Comparison of ENCODE assay signal across 15 mouse cellular contexts in genomic region chr12:82334550-82334949, GRCm38 (mm10).
A peak's percentile ranks its signal among the peaks of the same experiment; 100 is the strongest.
DNase-seq lines count a peak whose midpoint lies in the region; ATAC-seq lines count a peak whose summit lies in the region.
"Had no signal": no experiment of that assay in that cellular context is flagged by ENCODE, and none has a peak within 500 bp of the region (broad histone marks: within the 10 kb centered on the region; RNA-seq: fewer than 3 reads in every experiment).

No protein-coding gene starts in this region.

- H3K27me3 ChIP-seq in heart, embryonic 13.5 days (replicated peaks) = no peaks in the 10 kb centered on the region
- no peaks in the 10 kb centered on the region for H3K27me3 ChIP-seq in heart, embryonic 10.5 days (ENCODE audit: insufficient read depth, poor library complexity, severe bottlenecking)
- no peaks in the 10 kb centered on the region for H3K27me3 ChIP-seq in midbrain, embryonic 10.5 days (ENCODE audit: low read depth, poor library complexity, severe bottlenecking)
- H3K27me3 ChIP-seq in midbrain, embryonic 11.5 days (ENCODE audit: control insufficient read depth, insufficient read depth, low read length) = no peaks in the 10 kb centered on the region
- no peaks in the 10 kb centered on the region for H3K27me3 ChIP-seq in forebrain, embryonic 13.5 days
- H3K27me3 ChIP-seq in midbrain, embryonic 16.5 days (ENCODE audit: control insufficient read depth, insufficient read depth, low read depth, low read length) = no peaks in the 10 kb centered on the region
- no peaks in the 10 kb centered on the region for H3K27me3 ChIP-seq in liver, embryonic 11.5 days (replicated peaks; ENCODE audit: control insufficient read depth, insufficient read depth, low read length)
- H3K27me3 ChIP-seq: embryonic facial prominence, embryonic 15.5 days; limb, embryonic 12.5 days; liver, embryonic 15.5 days; neural tube, embryonic 12.5 days had no signal

- H3K36me3 ChIP-seq in heart, embryonic 13.5 days = no peaks in the 10 kb centered on the region
- H3K36me3 ChIP-seq in heart, embryonic 10.5 days = no peaks in the 10 kb centered on the region
- H3K36me3 ChIP-seq in midbrain, embryonic 10.5 days = peaks cover 4% of the 10 kb centered on the region; the same call in 1 of the 2 replicates
- H3K36me3 ChIP-seq in midbrain, embryonic 11.5 days (ENCODE audit: control insufficient read depth, insufficient read depth, low read length) = no peaks in the 10 kb centered on the region
- H3K36me3 ChIP-seq in forebrain, embryonic 13.5 days (ENCODE audit: poor library complexity, severe bottlenecking) = no peaks in the 10 kb centered on the region
- H3K36me3 ChIP-seq in midbrain, embryonic 16.5 days (ENCODE audit: control insufficient read depth, insufficient read depth, low read length) = no peaks in the 10 kb centered on the region
- no peaks in the 10 kb centered on the region for H3K36me3 ChIP-seq in liver, embryonic 11.5 days (ENCODE audit: control insufficient read depth, insufficient read depth, low read length)
- H3K36me3 ChIP-seq: embryonic facial prominence, embryonic 15.5 days; hindbrain, embryonic 10.5 days; limb, embryonic 12.5 days; liver, embryonic 15.5 days; neural tube, embryonic 12.5 days had no signal

- no peak for DNase-seq in heart, embryonic 10.5 days (ENCODE audit: low spot score)
- DNase-seq in midbrain, embryonic 10.5 days (ENCODE audit: low spot score) = no peak
- DNase-seq in midbrain, embryonic 11.5 days (ENCODE audit: low spot score, missing footprints) = no peak
- no peak for DNase-seq in liver, embryonic 11.5 days (ENCODE audit: low spot score)
- DNase-seq: cerebellum, adult 11-12 months; gastrocnemius, postnatal 36 days; lung, postnatal 14 days had no signal

- peaks cover 51% of the 10 kb centered on the region for H3K4me1 ChIP-seq in heart, embryonic 13.5 days
- peaks cover 59% of the 10 kb centered on the region for H3K4me1 ChIP-seq in heart, embryonic 10.5 days
- peaks cover 39% of the 10 kb centered on the region for H3K4me1 ChIP-seq in midbrain, embryonic 10.5 days
- H3K4me1 ChIP-seq in midbrain, embryonic 11.5 days (ENCODE audit: control insufficient read depth, insufficient read depth, low read length) = peaks cover 20% of the 10 kb centered on the region
- H3K4me1 ChIP-seq in forebrain, embryonic 13.5 days = peaks cover 39% of the 10 kb centered on the region
- peaks cover 20% of the 10 kb centered on the region for H3K4me1 ChIP-seq in midbrain, embryonic 16.5 days (ENCODE audit: control insufficient read depth, insufficient read depth, low read length)
- H3K4me1 ChIP-seq in liver, embryonic 11.5 days (replicated peaks; ENCODE audit: control insufficient read depth, insufficient read depth, low read length) = peaks cover 3% of the 10 kb centered on the region; the same call in 1 of the 2 replicates
- H3K4me1 ChIP-seq: liver, embryonic 15.5 days had no signal

- H3K9ac ChIP-seq in heart, embryonic 13.5 days = no peak overlapping the region
- no peak overlapping the region for H3K9ac ChIP-seq in midbrain, embryonic 11.5 days (ENCODE audit: low read length)
- no peak overlapping the region for H3K9ac ChIP-seq in forebrain, embryonic 13.5 days
- H3K9ac ChIP-seq in midbrain, embryonic 16.5 days (ENCODE audit: low read depth, low read length) = no peak overlapping the region
- no peak overlapping the region for H3K9ac ChIP-seq in liver, embryonic 11.5 days (ENCODE audit: low read depth, low read length)
- H3K9ac ChIP-seq: embryonic facial prominence, embryonic 15.5 days; limb, embryonic 12.5 days; liver, embryonic 15.5 days; neural tube, embryonic 12.5 days had no signal

- no peak for ATAC-seq in heart, embryonic 13.5 days (ENCODE audit: extremely low read depth, insufficient number of reproducible peaks, low FRiP score, low TSS enrichment)
- no peak for ATAC-seq in midbrain, embryonic 11.5 days (ENCODE audit: low FRiP score)
- ATAC-seq in forebrain, embryonic 13.5 days = no peak
- no peak for ATAC-seq in midbrain, embryonic 16.5 days
- no peak for ATAC-seq in liver, embryonic 11.5 days (replicated peaks; ENCODE audit: low FRiP score)

- 60% methylated on average over 4 of the region's 4 CpGs for WGBS in heart, embryonic 13.5 days
- WGBS in heart, embryonic 10.5 days = 55% methylated on average over 4 of the region's 4 CpGs
- WGBS in midbrain, embryonic 10.5 days = 55% methylated on average over 4 of the region's 4 CpGs
- WGBS in midbrain, embryonic 11.5 days = 35% methylated on average over 4 of the region's 4 CpGs
- 26% methylated on average over 4 of the region's 4 CpGs for WGBS in forebrain, embryonic 13.5 days
- WGBS in midbrain, embryonic 16.5 days = 34% methylated on average over 4 of the region's 4 CpGs
- 57% methylated on average over 4 of the region's 4 CpGs for WGBS in liver, embryonic 11.5 days

- no peak overlapping the region for H3K4me3 ChIP-seq in heart, embryonic 13.5 days
- no peak overlapping the region for H3K4me3 ChIP-seq in heart, embryonic 10.5 days
- no peak overlapping the region for H3K4me3 ChIP-seq in midbrain, embryonic 10.5 days
- H3K4me3 ChIP-seq in midbrain, embryonic 11.5 days (ENCODE audit: low read depth, low read length) = no peak overlapping the region
- no peak overlapping the region for H3K4me3 ChIP-seq in forebrain, embryonic 13.5 days
- H3K4me3 ChIP-seq in midbrain, embryonic 16.5 days (ENCODE audit: low read depth, low read length) = no peak overlapping the region
- no peak overlapping the region for H3K4me3 ChIP-seq in liver, embryonic 11.5 days (ENCODE audit: low read depth, low read length)
- H3K4me3 ChIP-seq: embryonic facial prominence, embryonic 15.5 days; hindbrain, embryonic 10.5 days; limb, embryonic 12.5 days; liver, embryonic 15.5 days; neural tube, embryonic 12.5 days had no signal

- no peaks in the 10 kb centered on the region for H3K9me3 ChIP-seq in heart, embryonic 13.5 days
- H3K9me3 ChIP-seq in heart, embryonic 10.5 days = no peaks in the 10 kb centered on the region
- H3K9me3 ChIP-seq in midbrain, embryonic 10.5 days (replicated peaks) = no peaks in the 10 kb centered on the region
- H3K9me3 ChIP-seq in midbrain, embryonic 11.5 days (ENCODE audit: control insufficient read depth, low read length) = no peaks in the 10 kb centered on the region
- H3K9me3 ChIP-seq in forebrain, embryonic 13.5 days (replicated peaks) = no peaks in the 10 kb centered on the region
- H3K9me3 ChIP-seq in midbrain, embryonic 16.5 days (replicated peaks; ENCODE audit: control insufficient read depth, low read length, poor library complexity, severe bottlenecking) = no peaks in the 10 kb centered on the region
- H3K9me3 ChIP-seq in liver, embryonic 11.5 days (ENCODE audit: control insufficient read depth, low read length) = no peaks in the 10 kb centered on the region
- H3K9me3 ChIP-seq: embryonic facial prominence, embryonic 15.5 days; hindbrain, embryonic 10.5 days; limb, embryonic 12.5 days; liver, embryonic 15.5 days; neural tube, embryonic 12.5 days had no signal

- H3K4me2 ChIP-seq in heart, embryonic 13.5 days = no peak overlapping the region
- no peak overlapping the region for H3K4me2 ChIP-seq in midbrain, embryonic 11.5 days
- H3K4me2 ChIP-seq in forebrain, embryonic 13.5 days = no peak overlapping the region
- no peak overlapping the region for H3K4me2 ChIP-seq in midbrain, embryonic 16.5 days (ENCODE audit: low read length)
- H3K4me2 ChIP-seq in liver, embryonic 11.5 days = no peak overlapping the region
- H3K4me2 ChIP-seq: embryonic facial prominence, embryonic 15.5 days; limb, embryonic 12.5 days; liver, embryonic 15.5 days; neural tube, embryonic 12.5 days had no signal

- H3K27ac ChIP-seq in heart, embryonic 13.5 days (replicated peaks) = peak overlapping the region; percentile 20; the same call in 1 of the 2 replicates
- H3K27ac ChIP-seq in heart, embryonic 10.5 days = no peak overlapping the region
- peak overlapping the region; percentile 46; the same call in 1 of the 2 replicates for H3K27ac ChIP-seq in midbrain, embryonic 10.5 days (replicated peaks)
- H3K27ac ChIP-seq in midbrain, embryonic 11.5 days (ENCODE audit: low read depth, low read length) = no peak overlapping the region
- H3K27ac ChIP-seq in forebrain, embryonic 13.5 days = peak overlapping the region; percentile 65
- H3K27ac ChIP-seq in midbrain, embryonic 16.5 days (ENCODE audit: low read length) = peak overlapping the region; percentile 31; the same call in 1 of the 2 replicates
- no peak overlapping the region for H3K27ac ChIP-seq in liver, embryonic 11.5 days (ENCODE audit: low read depth, low read length)
- H3K27ac ChIP-seq: embryonic facial prominence, embryonic 15.5 days; liver, embryonic 15.5 days; neural tube, embryonic 12.5 days had no signal

Comparison
In these comparisons a context has a peak if more than half of its experiments do, and no peak if none do; other contexts are left out.
1. H3K27ac ChIP-seq: peak in heart, embryonic 13.5 days (single experiment), midbrain, embryonic 10.5 days (single experiment), forebrain, embryonic 13.5 days (single experiment) and midbrain, embryonic 16.5 days (single experiment); none in heart, embryonic 10.5 days (single experiment), midbrain, embryonic 11.5 days (single experiment) and liver, embryonic 11.5 days (single experiment).